Mouse (Mus musculus): ENCODE results near the gene Gm49318.

DNA sequence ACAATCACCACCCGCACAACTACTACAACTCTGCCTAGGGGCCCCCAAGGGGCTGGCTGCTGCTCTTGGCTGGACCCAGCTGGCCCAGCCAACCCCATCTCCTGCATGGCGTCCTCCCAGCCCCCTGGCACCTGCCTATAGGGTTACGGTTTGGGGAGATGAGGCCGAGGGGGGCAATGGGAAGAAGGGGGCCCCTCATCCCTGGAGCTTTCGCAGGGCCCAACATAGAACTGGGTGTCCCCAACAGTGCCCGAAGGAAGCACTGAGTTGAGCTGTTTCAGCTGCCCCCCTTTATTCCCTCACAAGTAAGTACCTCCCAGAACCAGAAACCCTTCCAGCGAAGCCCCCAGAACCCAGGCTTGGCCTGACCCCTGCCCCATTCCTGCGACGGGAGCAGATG is 37.1 kb upstream of the Gm49318 start:
- TF ChIP-seq GATA1 (IDR thresholded peaks at IDR 0.05; ENCODE audit: low read length) = no peak
- TF ChIP-seq TAL1 (IDR thresholded peaks at IDR 0.05; ENCODE audit: low read length) = no peak

Measured in erythroblast, embryonic 14.5 days (primary cell).